Mouse (Mus musculus) kidney, adult 11 months (tissue): Measurements from ENCODE around the gene Mast4.

ENCODE experiments used
- DNase-seq: peaks from one replicate; pipeline ENCODE4 v3.0.0; 2022

The Mast4 gene

DNA sequence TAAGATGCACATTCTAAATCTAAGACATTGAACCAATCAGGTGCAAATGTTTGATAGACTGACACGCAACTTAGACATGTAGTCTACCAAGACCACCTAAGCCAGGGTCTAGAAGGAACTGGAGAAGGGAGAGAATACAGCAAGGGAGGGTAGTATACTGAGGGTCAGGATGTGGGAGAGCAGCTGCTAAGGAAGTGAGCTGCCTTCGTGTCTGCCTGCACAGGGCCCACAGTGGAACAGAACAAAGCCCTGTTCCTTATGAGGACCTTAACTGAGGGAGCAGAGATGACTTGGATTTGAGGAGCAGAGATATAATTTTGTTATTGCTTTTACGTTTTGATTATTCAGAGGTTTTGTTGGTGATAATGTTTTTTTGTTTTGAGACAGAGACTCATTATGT lies 138.4 kb downstream of the Mast4 start:
- no peak for DNase-seq

- no peak for DNase-seq
These were observed 150.7 kb downstream of the Mast4 start for GRCm38 (mm10) chr13:103183566-103183965.

DNA sequence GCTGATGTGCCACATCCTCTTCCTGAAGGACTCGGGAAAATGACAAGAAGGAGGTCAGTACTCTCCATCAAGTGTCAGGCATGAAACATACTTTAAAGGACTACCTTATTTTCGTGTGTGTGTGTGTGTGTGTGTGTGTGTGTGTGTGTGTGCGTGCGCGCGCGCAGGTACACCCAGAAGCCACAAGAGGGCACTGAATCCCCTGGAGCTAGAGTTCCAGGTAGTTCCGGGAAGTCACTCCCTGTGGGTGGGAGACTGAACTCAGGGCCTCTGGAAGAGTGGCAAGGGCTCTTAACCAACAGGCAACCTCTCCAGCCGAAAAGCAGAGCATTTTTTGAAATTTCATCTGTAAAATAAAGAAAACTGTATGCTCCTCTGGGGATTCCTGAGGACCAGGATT lies 152.5 kb downstream of the Mast4 start:
- no peak for DNase-seq

DNA sequence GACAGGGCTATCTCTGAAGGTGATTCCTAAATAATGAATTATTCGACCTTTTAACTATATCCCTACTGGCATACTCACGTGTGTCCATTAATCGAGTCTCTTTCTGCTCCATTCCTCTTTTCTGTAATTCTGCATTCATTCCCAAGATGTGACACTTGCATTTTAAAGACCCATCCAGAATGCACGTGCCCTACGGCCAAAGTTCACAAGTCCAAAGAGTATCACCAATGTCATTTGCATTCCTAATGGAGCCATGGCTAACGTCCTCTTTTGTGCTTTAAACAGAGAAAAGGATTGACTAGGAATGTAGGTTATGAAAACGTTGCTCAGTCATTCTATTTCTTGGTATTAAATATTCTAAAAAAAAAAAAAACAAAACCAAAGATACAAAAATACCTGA lies 157.4 kb downstream of the Mast4 start:
- peak; percentile 41 for DNase-seq

- no peak for DNase-seq
These were observed 159.9 kb downstream of the Mast4 start for GRCm38 (mm10) chr13:103174431-103174830.

GRCm38 (mm10) chr13:103173545-103174182 lies 160.6 kb downstream of the Mast4 start:
- peak; percentile 51 for DNase-seq

DNA sequence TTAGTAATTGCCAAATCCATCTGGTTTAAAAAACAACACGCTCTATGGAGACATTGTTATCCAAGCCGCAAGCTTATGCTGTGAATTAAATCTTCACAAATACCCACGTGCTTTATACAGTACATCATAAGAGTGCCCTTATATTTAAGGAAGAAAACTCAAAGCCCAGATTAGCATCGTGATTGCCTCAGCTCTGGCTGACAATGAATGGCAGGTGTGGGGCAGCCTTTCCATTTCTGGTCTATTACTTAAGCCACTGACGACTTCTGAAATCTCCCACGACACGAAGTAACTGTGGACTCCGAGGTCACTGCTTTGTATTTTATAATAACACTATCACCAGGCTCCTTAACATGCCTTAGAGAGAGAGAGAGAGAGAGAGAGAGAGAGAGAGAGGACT lies 182.4 kb downstream of the Mast4 start:
- DNase-seq = no peak

GRCm38 (mm10) chr13:103151171-103151570 lies 183.1 kb downstream of the Mast4 start:
- no peak for DNase-seq

DNA sequence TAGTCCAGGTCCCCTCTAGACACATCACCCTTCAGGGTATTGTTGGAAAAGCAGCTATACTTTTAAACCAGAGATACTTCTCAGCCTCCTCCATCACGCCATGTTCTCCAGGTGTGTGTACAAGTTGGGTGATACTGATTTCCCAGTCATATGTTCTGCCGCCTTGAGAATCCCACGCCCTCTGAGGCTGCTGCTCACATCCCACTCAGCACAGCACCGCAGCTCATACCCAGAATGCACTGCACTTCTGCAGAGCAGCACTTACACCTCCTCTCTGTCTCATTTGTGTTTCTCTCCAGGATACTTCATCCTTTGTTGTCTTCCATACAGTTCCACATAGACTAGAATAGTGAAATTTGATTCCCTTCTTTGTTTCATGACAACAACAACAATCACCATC lies 183.6 kb downstream of the Mast4 start:
- no peak for DNase-seq

DNA sequence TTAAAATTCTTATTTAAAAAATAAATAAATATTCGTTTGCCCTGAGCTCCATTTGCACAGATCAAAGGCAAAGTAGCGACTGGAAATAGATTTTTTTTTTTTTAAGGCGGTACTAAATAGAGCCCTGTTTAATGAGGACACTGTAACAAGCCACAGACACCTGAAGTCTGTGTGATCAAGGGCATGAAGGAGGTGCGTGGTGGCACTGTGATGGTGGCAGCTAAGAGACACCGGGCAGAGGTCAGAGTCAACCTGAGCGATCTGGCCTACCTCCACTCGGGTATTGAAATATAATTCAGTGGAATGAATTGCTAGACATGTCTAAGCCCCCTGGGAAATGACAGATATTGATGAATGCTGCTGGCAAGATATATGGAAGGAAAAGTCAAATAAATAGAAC lies 184.9 kb downstream of the Mast4 start:
- no peak for DNase-seq

DNA sequence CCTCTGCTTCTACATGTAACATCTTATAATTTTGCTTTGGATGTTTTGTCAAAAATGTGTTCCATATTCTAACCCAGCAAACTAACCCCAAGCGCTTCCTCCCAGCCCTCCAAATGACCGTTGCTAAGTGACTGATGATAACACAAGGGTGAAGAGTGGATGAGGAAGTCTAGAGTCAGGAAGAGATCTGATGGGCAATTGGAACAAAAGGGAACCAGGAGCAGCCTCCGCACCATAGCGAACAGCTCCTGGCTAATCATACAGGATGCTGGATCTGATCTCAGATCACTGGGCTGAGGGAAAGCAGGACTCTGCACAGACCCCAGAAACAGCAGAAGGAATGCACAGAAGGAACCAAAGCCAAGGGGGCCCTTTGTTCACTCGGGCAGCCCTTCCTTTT lies 190.0 kb downstream of the Mast4 start:
- no peak for DNase-seq

DNA sequence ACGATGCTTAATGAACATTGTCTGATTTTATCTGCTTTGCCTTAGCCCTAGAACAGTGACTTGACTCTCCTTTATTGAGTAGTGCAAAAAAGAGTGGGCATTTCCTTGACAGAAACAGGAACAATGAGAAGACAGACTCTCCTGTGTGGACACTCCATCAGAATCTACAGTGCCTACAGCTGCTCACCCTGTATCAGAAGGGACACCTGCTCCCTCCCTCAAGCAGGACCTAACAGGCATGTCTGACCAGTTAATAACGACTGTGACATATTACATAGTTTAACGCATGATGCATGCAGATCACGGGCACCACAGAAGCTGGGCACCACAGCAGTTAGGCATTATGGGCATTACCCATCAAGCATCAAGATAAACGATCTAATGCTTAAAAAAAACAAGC lies 193.0 kb downstream of the Mast4 start:
- DNase-seq = no peak

GRCm38 (mm10) chr13:103140051-103140450 lies 194.2 kb downstream of the Mast4 start:
- no peak for DNase-seq

DNA sequence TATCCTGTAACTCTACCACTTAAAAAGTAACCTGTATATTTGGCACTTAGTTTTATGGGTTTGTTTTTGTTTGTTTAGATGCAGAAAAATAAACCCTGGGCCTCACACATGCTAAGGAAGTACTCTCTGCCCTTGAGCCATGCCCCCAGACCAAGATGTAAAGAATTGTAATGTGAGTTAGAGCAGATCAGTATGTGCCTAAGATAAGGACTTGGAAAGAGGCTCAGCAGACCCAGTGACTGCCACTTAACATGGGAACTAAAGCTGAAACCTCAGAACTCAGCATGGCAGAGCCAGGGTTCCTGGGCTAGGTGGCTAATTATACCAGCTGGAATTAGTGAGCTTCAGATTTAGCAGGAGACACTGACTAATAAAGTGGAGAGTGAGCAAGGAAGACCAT lies 196.0 kb downstream of the Mast4 start:
- no peak for DNase-seq

DNA sequence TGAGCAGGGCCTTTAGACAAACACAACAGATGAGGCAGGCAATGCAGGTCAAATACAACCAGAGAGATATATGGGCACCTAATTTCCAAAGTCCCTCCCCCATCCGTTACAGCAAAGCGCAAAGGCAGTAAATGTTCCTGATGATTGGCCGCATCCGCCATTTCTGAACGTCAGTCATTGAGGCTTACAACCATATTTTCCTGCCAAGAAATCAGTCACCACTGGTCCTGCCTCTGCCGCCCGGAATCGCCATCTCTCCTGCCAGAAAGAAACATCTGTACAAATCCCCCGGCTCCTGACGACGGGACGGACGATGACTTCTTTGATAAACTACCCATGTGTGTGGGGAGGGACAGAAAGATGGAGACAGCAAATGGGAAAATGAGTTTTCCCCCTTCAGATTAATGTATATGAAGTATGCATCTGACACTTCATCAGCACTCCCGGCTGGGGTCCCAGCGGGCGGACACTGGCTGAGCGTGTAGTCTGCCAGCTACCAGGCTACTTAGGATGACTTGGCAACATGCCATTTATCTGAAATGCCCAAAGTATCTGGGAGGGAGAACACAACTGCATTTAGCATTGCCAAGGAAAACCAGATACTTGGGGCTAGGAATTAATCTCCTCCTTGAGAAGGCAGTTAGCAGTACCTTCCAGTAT lies 198.9 kb downstream of the Mast4 start:
- DNase-seq = no peak

- DNase-seq = no peak
These were observed 202.5 kb downstream of the Mast4 start for GRCm38 (mm10) chr13:103131781-103132180.

- no peak for DNase-seq
These were observed 205.0 kb downstream of the Mast4 start for GRCm38 (mm10) chr13:103129130-103129797.

DNA sequence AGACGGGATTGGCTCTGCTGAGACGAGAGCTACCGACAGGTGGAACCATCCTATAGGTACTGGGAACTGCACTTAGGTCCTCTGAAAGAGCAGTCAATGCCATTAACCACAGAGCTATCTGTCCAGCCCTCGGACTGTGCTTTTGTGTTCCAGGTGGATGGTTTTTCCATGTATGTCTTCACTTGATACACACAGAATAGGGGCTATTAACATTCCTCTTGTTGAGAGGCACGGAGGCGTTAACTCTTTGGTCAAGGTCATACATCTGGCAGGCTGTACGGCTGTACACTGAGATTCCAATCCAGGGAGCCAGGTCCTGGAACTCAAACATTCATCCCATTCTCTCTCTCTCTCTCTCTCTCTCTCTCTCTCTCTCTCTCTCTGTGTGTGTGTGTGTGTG lies 205.6 kb downstream of the Mast4 start:
- peak; percentile 26 for DNase-seq

- DNase-seq = no peak
These were observed 206.7 kb downstream of the Mast4 start for GRCm38 (mm10) chr13:103127594-103127993.

GRCm38 (mm10) chr13:103123716-103124115 lies 210.6 kb downstream of the Mast4 start:
- DNase-seq = no peak

GRCm38 (mm10) chr13:103121796-103122792 lies 212.2 kb downstream of the Mast4 start:
- DNase-seq = no peak

DNA sequence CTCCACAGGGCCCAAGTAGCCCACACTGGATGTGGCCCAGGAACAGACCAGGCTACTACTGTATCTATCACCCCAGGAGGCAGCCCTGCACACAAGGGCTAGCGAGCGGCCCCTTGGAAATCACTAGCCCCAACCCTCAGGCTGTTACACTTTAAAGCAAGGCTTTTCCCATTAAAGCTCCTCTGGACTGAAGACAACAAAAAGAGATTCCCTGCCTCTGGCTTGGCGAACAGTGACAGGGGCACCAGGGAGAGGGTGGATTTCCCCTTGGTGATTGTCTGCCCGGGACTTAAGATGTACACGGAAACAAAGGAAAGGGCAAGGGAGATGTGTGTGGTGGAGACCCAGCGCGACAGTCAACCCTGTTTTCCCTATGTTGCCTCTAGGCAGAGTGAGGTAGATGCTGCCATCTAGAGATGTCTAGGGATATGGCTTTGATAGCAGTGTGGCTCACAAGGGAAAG lies 213.6 kb downstream of the Mast4 start:
- no peak for DNase-seq

GRCm38 (mm10) chr13:103119728-103120127 lies 214.6 kb downstream of the Mast4 start:
- DNase-seq = no peak
